ENCODE assay signal across 2 mouse cellular contexts in the genomic region with DNA sequence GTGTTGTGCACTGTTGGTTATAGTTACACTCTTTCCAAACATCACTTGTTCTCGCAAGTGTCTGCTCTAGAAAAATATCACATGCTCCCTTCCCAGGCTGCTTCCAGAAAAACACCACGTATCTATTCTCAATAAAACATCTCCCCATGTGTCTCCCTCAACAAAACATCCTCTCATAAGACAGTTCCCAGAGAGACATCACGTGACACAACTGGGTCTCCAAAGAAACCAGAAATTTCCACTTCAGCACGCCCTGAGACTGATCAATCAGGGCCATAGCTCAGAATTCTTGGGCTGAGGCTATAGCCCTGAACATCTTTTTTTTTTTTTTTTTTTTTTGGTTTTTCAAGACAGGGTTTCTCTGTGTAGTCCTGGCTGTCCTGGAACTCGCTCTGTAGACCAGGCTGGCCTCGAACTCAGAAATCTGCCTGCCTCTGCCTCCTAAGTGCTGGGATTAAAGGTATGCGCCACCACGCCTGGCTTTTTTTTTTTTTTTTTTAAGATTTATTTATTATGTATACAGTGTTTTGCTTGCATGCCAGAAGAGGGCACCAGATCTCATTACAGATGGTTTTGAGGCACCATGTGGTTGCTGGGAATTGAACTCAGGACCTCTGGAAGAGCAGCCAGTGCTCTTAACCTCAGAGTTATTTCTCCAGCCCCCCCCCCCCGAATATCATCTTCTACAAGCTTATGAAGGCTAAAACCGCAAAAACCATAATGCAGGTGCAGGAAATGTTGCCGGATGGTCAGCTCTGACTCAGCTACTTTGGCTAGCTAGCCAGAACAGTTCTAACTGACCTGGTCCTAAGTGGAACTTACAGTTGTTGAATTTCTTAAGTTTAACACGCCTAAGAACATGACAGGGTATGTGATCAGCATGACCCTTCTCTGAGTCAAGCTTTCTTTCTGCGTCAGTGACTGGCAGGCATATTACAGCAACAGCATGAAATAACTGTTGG.
A peak's percentile ranks its signal among the peaks of the same experiment; 100 is the strongest.
TF ChIP-seq lines count a peak whose summit lies in the region.

No protein-coding gene starts in this region.

TF ChIP-seq in C2C12, 6 proteins besides CTCF, POLR2A, EP300 and RAD21:
- TF ChIP-seq MYOD1 (IDR thresholded peaks at IDR 0.05; ENCODE audit: control insufficient read depth, insufficient read length, low read depth), result peak; percentile 70
- no peak for TF ChIP-seq MAX (IDR thresholded peaks at IDR 0.05)
- TF ChIP-seq MYOG (IDR thresholded peaks at IDR 0.05; ENCODE audit: control insufficient read depth, extremely low read depth, insufficient read length), result no peak
- TF ChIP-seq FOSL1 (IDR thresholded peaks at IDR 0.05; ENCODE audit: insufficient read depth, low read length, poor library complexity, severe bottlenecking), result no peak
- peak; percentile 62 for TF ChIP-seq USF1 (IDR thresholded peaks at IDR 0.05; ENCODE audit: low read depth)
- TF ChIP-seq CEBPB (IDR thresholded peaks at IDR 0.05; ENCODE audit: low read depth), result no peak

TF ChIP-seq in MEL, 35 proteins besides CTCF, POLR2A, EP300 and RAD21:
- TF ChIP-seq SIN3A (IDR thresholded peaks at IDR 0.05; ENCODE audit: low read length), result no peak
- TF ChIP-seq RCOR1 (IDR thresholded peaks at IDR 0.05; ENCODE audit: low read depth, low read length), result no peak
- TF ChIP-seq GABPA (IDR thresholded peaks at IDR 0.05; ENCODE audit: low read depth, low read length), result no peak
- no peak for TF ChIP-seq ZC3H11A (IDR thresholded peaks at IDR 0.05; ENCODE audit: low read depth, low read length)
- peak; percentile 57 for TF ChIP-seq ZNF384 (IDR thresholded peaks at IDR 0.05; ENCODE audit: low read depth, low read length)
